Mouse (Mus musculus) mouse trophoblast stem cell (cell line): ENCODE measurements around the gene Pdgfb.

Experiments used
- in situ Hi-C, 2 experiments: fragments of 300-500 bp; cut with MseI, MboI; formaldehyde crosslinking; loops; 2 replicates in 1 of 2; 3 replicates in 1 of 2; pipeline ENCODE4 v1.15.1; 2025

Gene Pdgfb

DNA sequence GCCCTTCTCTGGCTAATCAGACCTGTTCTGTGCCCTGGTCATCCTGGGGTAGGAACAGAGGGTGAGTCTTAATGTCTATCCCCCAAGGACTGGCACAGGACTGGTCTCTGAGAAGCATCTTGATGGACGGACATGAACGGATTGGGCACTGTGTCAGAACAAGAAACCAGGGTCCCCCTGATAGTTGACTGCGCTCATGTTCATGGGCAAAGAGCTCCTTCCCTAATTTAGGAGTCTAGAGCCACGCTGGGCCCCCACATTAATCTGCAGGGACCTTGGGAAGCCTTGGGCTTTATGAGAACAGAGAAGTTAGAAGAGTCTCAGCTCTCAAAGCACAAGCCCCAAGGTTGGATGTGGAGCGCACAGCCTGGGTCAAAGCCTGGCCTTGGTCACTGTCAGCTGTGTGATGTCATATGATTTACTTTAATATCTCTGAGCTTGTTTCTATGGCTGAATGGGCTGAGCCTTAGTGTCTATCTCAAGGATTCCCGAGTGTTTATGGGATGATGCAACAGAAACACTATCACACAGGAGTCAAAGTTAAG is 20.6 kb upstream of the Pdgfb start:
- in situ Hi-C loops = no loop called here

GRCm38 (mm10) chr15:80034913-80035312 is 20.1 kb upstream of the Pdgfb start:
- in situ Hi-C loops = no loop called here

GRCm38 (mm10) chr15:80034366-80034765 is 19.6 kb upstream of the Pdgfb start:
- in situ Hi-C loops = no loop called here

- in situ Hi-C loops = no loop called here
Observed at GRCm38 (mm10) chr15:80031133-80031532, 16.4 kb upstream of the Pdgfb start.

DNA sequence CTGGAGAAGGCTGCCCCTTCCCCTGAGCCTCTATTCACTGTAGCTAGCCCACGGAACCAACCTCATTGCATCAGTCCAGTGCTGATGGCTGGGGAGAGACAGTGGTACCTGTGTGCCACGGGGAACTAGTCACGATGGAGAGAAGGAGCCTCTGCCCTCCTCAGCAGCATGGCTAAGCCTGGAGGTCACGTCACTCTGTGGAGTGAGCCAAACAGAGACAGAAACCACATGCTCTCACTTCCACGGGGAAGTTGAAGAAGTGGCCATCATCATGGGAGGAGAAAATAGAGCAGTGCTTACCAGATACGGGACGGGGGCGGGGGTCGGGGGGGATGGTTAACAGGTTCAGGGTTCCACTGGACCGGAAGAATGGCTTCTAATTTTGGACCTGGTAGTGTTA is 15.6 kb upstream of the Pdgfb start:
- in situ Hi-C loops = no loop called here

DNA sequence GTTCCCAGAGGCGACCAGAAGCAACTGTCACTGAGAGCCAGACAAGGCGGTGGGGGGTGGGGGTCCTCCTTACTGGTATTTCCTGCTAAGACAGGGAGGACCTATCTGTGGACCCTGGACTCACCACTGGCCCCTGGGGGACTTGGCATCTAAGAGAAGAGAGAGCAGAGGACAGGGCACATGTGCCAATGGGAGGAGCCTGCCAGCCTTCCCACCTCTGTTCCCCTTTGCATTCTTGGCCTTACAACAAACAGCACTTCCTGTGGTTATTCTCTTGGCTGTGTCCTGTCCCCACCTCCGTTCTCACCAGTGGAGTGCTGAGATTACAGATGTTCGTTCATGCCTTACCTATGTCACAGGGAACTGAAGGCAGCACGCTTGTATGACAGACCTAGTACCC is 14.1 kb upstream of the Pdgfb start:
- in situ Hi-C loops = no loop called here

- in situ Hi-C loops = no loop called here
Observed at GRCm38 (mm10) chr15:80026689-80027353, 12.0 kb upstream of the Pdgfb start.

DNA sequence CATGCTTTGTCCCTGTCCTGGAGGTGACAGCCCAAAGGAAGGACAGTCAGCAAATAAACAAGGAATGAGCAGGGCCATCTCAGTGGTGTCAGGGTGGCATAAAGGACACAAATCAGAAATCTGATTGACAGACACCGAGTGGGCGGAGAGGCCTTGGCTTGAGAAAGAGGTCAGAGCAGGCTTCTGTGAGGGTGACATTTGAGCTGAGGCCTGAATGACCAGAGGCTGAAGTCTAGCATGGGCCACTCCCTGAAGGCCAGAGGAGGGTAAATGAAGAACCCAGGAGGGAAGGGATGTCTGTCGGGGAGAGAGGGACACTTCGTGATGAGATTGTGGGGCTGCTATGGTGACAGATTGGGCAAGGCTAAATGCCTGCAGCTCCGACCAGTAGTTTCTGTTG is 11.3 kb upstream of the Pdgfb start:
- in situ Hi-C loops = no loop called here

GRCm38 (mm10) chr15:80025615-80026014 is 10.8 kb upstream of the Pdgfb start:
- in situ Hi-C loops = no loop called here

- in situ Hi-C loops = loop anchor here in 1 of 2 experiments (5.0 kb wide), 1 partner anchor 38 kb away; no protein-coding TSS in a partner anchor
Observed at GRCm38 (mm10) chr15:80024331-80025313, 9.8 kb upstream of the Pdgfb start.

GRCm38 (mm10) chr15:80020516-80020915 is 5.7 kb upstream of the Pdgfb start:
- in situ Hi-C loops = loop anchor here in 1 of 2 experiments (5.0 kb wide), 1 partner anchor 42 kb away; no protein-coding TSS in a partner anchor

DNA sequence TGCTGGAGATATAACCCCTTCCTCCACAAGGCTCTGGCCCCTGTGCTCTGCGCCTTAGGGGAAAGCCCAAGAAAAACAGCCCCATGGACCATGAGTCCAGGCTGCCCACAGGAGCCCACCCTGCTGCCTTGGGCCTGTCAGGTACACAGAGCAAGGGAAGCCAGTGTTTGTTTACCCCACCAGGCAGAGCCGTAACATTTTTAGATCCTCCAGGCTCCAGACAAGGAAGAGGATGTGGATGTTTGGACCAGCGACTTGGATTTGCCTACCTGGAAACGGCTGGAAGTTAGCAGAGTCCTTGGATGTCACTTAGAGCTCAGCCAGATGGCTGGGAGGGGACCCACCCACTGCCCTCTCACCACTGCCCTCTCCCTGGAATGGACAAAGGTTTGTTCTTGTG is 4.8 kb upstream of the Pdgfb start:
- in situ Hi-C loops = loop anchor here (5.0 kb wide), 2 partner anchors 43 to 72 kb away; no protein-coding TSS in a partner anchor

DNA sequence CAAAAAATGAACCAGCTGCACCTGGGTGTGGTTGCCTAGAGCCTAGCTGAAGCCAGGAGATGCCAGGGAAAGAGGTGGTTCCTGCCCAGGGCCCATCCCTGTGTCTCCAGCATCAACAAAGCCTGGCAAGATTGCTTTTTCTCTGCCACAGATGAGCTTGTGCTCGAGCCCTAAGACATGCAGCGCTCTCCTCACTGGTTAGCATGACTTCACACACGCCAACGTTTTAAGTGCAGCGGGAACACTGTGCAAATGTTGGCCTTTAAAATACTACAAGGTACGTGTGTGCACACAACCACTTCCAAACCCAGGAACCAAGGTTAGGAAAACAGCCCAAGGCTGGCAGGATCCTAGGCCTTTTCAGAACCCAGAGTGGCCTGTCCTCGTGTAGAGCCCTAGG is 4.4 kb upstream of the Pdgfb start:
- in situ Hi-C loops = loop anchor here in 1 of 2 experiments (5.0 kb wide), 1 partner anchor 72 kb away; no protein-coding TSS in a partner anchor

DNA sequence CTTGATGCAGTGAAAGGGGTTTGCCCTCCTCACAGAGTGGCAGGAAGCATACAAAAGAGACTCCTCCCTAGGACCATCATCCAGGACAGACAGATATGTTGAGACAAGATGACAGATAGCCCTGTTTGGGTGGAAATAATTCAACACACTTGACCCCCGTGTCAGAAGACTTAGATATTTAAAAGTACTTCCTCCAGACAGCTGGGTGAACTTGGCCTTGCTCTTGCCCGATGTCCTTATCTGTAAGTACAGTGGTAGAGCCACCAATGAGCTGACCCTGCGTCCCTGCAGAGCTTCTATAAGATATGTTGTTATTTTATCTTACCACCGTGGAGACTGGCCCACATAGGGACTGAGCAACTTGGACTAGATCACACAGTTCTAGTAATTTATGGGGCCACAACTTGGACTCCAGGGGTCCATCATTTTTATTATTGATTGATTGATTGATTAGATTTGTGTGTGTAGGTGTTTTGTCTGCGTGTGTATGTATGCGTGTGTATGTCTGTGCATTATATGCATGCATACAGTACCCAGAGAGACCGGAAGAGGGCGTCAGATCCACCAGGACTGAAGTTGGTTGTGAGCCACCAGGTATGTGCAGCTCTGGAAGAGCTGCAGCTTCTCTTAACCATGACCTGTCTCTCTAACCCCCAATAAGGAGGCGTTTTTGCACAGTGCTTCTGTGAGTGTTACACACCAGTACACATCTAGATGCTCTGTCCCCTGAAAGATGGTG is 2.0 kb upstream of the Pdgfb start:
- in situ Hi-C loops = loop anchor here in 1 of 2 experiments (5.0 kb wide), 1 partner anchor 69 kb away; no protein-coding TSS in a partner anchor

DNA sequence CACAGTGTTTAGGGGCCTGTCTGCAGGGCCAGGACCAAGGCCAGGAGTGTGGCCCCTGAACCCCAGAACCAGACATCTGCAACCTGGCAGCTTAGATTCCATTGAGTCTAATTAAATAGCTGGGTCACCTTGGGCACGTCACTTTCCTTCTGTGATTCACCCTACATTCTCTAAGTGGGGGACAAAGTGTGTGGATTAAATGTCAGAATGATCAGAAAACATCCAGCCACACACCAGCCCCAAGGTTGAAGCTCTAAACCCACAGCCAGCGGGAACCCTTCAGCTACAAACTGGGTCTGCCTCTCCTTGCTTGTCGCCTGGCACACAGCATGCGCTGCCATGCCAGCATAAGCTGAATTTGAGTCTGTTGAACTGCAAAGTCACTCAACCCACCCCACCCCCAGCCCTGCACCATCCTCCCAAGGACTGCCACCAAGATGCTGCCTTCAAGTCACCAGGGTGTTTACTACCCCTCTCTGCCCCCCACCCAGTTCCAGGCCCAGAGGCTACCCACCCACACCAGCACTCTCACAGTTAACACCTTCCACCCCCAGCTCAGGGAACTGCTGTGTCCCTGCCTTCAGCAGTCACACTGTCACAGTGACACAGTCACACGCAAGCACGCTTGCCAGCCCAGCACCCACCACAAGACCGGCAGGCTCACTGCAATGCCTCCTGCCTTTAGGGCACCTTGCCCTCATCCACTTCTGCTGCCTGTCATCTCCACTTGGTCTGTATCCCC is 605 bp upstream of the Pdgfb start:
- in situ Hi-C loops = loop anchor here in 1 of 2 experiments (5.0 kb wide), 1 partner anchor 68 kb away; no protein-coding TSS in a partner anchor

- in situ Hi-C loops = loop anchor here in 1 of 2 experiments (5.0 kb wide), 1 partner anchor 53 kb away; no protein-coding TSS in a partner anchor
Observed at GRCm38 (mm10) chr15:80014031-80014320, 801 bp downstream of the Pdgfb start.

GRCm38 (mm10) chr15:80013256-80014030 is 1.3 kb downstream of the Pdgfb start:
- in situ Hi-C loops = loop anchor here in 1 of 2 experiments (5.0 kb wide), 1 partner anchor 54 kb away; no protein-coding TSS in a partner anchor

GRCm38 (mm10) chr15:80012527-80013201 is 2.1 kb downstream of the Pdgfb start:
- in situ Hi-C loops = loop anchor here in 1 of 2 experiments (5.0 kb wide), 1 partner anchor 55 kb away; no protein-coding TSS in a partner anchor
